Mouse (Mus musculus): Measurements from ENCODE around the gene Hspb9. TPM values are rescaled to one million over a fixed set of nuclear protein-coding genes. Genes with fewer than 3 reads are reported as not detected.
A peak's percentile ranks its signal among the peaks of the same experiment; 100 is the strongest.

The Hspb9 gene
- total RNA-seq (2021) = not detected
- long read RNA-seq, experiment 1 = 0 reads
- long read RNA-seq, experiment 2 = 0 reads

DNA sequence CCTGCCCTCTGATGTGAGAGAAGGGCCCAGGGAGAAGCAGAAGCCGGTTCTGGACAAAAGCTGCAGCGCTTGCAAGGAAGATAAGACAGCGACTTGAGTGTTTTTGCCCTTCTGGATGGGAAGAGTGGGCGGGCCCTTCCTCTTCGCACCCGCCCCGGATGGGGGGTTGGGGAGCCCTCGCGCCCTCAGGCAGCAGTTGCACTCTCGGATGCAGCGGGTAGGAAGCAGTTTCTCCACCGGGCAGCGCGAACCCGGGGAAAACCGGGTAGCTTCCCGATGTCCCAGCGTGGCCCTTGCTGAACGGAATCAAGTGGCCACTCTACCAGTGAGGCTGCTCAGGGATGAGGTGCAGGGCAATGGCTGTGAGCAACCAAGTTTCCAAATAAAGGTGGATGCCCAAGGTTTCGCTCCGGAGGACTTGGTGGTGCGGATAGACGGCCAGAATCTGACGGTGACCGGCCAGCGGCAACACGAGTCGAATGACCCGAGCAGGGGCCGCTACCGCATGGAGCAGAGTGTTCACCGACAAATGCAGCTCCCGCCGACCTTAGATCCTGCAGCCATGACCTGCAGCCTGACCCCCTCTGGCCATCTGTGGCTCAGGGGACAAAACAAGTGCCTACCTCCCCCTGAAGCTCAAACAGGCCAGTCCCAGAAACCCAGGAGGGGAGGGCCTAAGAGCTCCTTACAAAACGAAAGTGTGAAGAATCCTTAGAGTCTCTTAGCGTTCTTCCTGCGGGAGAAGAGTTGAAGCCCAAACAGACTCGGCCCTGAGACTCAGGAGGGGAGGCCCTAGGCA, at the start of gene Hspb9:
Gene Hspb9 (plus strand): TSS at position 116 of the 799 bp plus-strand sequence.
- 0 out of 2 replicates have a peak within 1 kb of the TSS, but pooled peaks have one; percentile 28 for H3K4me3 ChIP-seq
- TF ChIP-seq CTCF (IDR thresholded peaks at IDR 0.05) = no peak
- DNase-seq (ENCODE audit: extremely low spot score in 1 of 2, low spot score in 2 of 2) = peak; percentile 51 to 68
- intact Hi-C loops (cut with DNase I) = loop anchor here (1.0 kb wide), 2 partner anchors 47 to 245 kb away; no protein-coding TSS in a partner anchor
- peak within 1 kb of the TSS; percentile 90 for H3K27ac ChIP-seq

GRCm38 (mm10) chr11:100671049-100671448, 42.6 kb upstream of the Hspb9 start:
- intact Hi-C loops (cut with DNase I) = no loop called here
- no peak for TF ChIP-seq CTCF (IDR thresholded peaks at IDR 0.05)
- no peak overlapping the region for H3K27ac ChIP-seq

DNA sequence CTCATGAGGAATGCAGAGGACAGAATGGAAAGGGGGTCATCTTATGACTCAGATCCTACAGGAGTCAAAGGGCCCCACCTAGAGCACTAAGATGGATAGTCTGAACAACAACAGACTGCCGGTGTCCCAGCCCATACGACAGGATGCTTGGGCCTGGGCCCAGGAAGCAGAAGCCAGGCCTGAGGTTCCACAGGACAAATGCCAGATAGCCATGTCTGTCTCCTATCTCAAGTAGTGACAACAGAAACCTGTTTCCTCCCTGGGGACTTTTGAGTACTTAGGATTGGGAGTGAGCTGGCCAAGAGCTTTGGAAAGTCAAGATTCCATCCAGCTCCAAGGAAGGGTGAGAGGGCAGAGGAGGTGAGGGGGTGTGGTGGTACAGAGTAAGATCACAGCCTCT, 41.7 kb upstream of the Hspb9 start:
- no peak for DNase-seq (ENCODE audit: extremely low spot score in 1 of 2, low spot score in 2 of 2)
- intact Hi-C loops (cut with DNase I) = no loop called here
- Histone ChIP-seq H3K27ac (no peak overlapping the region), H3K4me3 (no peak overlapping the region)
- no peak for TF ChIP-seq CTCF (IDR thresholded peaks at IDR 0.05)

More at GRCm38 (mm10) chr11:100671049-100671448, 42.6 kb upstream of the Hspb9 start:
- no peak overlapping the region for H3K4me3 ChIP-seq
- DNase-seq (ENCODE audit: extremely low spot score in 1 of 2, low spot score in 2 of 2) = no peak

DNA sequence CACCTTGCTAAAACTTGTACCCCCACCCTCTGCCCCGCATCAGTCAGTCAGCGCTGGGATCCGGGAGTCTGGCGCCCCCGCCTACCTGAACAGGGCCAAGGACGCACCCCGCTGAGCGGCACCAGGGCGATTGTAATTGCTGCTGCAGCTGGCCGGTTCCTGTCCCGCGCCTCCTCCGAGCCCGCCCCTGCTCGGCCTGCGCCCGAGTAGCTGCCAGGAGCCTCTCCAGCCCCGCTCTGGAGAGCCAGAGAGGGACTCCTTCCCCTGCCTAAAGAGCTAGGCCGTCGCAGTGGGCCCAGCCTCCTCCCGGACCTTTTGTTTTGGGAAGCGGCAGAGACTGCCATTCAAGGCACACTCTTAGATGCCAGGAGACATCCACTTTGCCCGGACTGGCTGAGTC, 40.5 kb upstream of the Hspb9 start:
- no peak for TF ChIP-seq CTCF (IDR thresholded peaks at IDR 0.05)
- DNase-seq (ENCODE audit: extremely low spot score in 1 of 2, low spot score in 2 of 2) = peak in 1 of 2 experiments; percentile 22
- no peak overlapping the region for H3K4me3 ChIP-seq
- no peak overlapping the region for H3K27ac ChIP-seq
- intact Hi-C loops (cut with DNase I) = no loop called here

DNA sequence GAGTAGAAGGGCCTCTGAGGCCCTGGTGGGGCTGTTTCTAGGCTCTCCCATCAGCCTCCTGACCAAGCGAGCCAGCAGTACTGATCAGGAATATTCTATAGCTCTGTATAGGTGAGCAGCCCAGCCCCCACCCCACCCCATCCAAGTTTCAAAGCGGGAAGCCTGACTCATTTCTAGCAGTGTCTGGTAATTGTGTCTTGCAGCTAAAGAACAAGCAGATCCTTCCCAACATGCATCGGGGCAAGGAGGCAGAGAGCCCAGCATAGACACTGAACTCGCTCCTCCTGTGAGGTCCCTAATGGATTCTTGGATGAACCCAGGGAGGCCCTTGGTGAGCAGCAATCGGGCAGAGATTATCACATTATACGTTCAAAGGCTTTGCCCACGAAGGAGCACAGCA, 35.8 kb upstream of the Hspb9 start:
- no peak for TF ChIP-seq CTCF (IDR thresholded peaks at IDR 0.05)
- DNase-seq (ENCODE audit: extremely low spot score in 1 of 2, low spot score in 2 of 2) = no peak
- intact Hi-C loops (cut with DNase I) = no loop called here
- Histone ChIP-seq H3K27ac (no peak overlapping the region), H3K4me3 (no peak overlapping the region)

DNA sequence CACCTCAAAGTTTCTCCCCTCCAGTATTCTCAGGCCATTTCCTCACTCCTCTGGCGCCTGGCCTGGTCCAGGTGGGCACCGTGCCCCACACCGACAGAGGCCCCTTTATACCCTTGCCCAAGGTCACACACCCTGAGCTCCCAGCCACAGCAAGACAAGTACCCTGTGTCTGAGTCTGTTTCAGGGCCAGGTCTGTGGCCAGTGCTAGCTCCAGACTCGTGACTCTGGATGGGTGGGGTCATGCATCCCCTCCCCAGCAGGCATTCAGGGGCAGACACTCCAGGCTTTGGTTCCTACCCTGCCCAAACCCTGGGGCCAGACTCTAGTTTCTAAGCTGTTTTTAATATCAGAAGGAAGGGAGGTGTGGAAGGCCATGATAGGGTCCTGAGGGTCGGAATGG, 31.8 kb upstream of the Hspb9 start:
- TF ChIP-seq CTCF (IDR thresholded peaks at IDR 0.05) = no peak
- no peak overlapping the region for H3K4me3 ChIP-seq

GRCm38 (mm10) chr11:100682526-100682925, 31.1 kb upstream of the Hspb9 start:
- DNase-seq (ENCODE audit: extremely low spot score in 1 of 2, low spot score in 2 of 2) = no peak
- Histone ChIP-seq H3K27ac (no peak overlapping the region), H3K4me3 (no peak overlapping the region)
- TF ChIP-seq CTCF (IDR thresholded peaks at IDR 0.05) = no peak
- intact Hi-C loops (cut with DNase I) = no loop called here

More for the DNA sequence above, 31.8 kb upstream of the Hspb9 start:
- DNase-seq (ENCODE audit: extremely low spot score in 1 of 2, low spot score in 2 of 2) = no peak
- intact Hi-C loops (cut with DNase I) = no loop called here
- H3K27ac ChIP-seq = no peak overlapping the region

DNA sequence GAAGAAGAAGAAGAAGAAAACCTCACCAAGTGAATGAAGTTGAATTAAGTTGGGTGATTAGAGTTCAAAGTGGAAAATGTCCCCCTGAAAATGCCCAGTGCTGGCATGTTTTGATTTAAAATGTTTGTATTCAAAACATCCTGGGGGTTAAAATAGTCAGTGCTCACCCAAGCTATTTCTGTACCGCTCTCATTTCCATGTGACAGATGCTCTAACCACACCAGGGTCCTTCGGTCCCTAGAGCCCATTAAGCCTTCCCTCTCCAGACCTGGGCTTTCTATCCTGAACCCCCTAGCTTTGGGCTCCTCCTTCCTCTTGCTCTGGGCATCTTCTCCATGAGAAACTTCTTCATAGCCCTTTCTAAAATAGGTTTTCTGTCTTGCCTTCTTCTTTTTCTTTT, 29.6 kb upstream of the Hspb9 start:
- no peak for DNase-seq (ENCODE audit: extremely low spot score in 1 of 2, low spot score in 2 of 2)
- intact Hi-C loops (cut with DNase I) = no loop called here
- no peak for TF ChIP-seq CTCF (IDR thresholded peaks at IDR 0.05)

DNA sequence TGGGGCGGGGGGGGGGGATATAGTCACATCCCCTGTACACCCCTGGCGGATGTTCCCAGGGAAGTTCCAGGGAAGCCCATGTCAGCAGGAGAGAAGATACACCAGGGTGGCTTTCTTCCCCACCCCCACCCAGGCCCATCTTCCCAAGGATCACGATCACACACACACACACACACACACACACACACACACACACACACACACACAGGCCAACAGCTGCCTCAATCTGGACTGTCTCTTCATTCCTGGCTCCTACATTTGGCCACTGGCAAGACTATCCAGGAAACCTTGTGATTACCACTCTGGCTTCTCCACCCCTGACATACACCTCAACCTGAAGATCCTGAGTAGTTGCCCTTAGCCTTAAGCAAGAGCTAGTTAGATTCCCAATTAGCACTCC, 28.3 kb upstream of the Hspb9 start:
- no peak overlapping the region for H3K4me3 ChIP-seq
- no peak for TF ChIP-seq CTCF (IDR thresholded peaks at IDR 0.05)
- no peak overlapping the region for H3K27ac ChIP-seq
- DNase-seq (ENCODE audit: extremely low spot score in 1 of 2, low spot score in 2 of 2) = no peak
- intact Hi-C loops (cut with DNase I) = no loop called here

More for the DNA sequence above, 29.6 kb upstream of the Hspb9 start:
- H3K27ac ChIP-seq = no peak overlapping the region
- H3K4me3 ChIP-seq = no peak overlapping the region

DNA sequence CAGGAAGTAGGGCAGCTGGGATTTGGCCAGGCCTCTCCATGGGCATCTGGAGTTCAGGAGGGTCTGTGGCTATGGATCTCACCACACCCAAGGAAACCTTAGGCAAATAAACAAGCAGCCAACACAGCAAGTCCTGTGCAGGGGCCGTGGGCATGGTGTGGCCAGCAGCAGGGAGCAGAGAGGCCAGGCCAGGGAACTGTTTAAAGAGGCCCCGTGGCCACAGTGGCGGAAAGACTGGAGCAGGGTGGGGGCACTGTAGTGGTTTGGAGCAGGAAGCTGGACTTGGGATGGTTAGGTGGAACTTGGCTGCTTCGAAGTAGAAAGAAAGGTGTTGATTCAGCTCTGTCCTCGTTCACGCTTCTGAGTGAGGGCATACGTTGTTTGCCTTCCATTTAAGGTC, 26.4 kb upstream of the Hspb9 start:
- DNase-seq (ENCODE audit: extremely low spot score in 1 of 2, low spot score in 2 of 2) = no peak
- Histone ChIP-seq H3K27ac (no peak overlapping the region), H3K4me3 (no peak overlapping the region)
- intact Hi-C loops (cut with DNase I) = no loop called here
- no peak for TF ChIP-seq CTCF (IDR thresholded peaks at IDR 0.05)

- intact Hi-C loops (cut with DNase I) = no loop called here
- no peak overlapping the region for H3K27ac ChIP-seq
- no peak overlapping the region for H3K4me3 ChIP-seq
- no peak for DNase-seq (ENCODE audit: extremely low spot score in 1 of 2, low spot score in 2 of 2)
- no peak for TF ChIP-seq CTCF (IDR thresholded peaks at IDR 0.05)
These were observed 25.2 kb upstream of the Hspb9 start for GRCm38 (mm10) chr11:100688443-100688842.

GRCm38 (mm10) chr11:100690389-100690788, 23.3 kb upstream of the Hspb9 start:
- Histone ChIP-seq H3K4me3 (no peak overlapping the region), H3K27ac (no peak overlapping the region)
- intact Hi-C loops (cut with DNase I) = loop anchor here (5.0 kb wide), 1 partner anchor 48 kb away; no protein-coding TSS in a partner anchor
- TF ChIP-seq CTCF (IDR thresholded peaks at IDR 0.05) = peak; percentile 20
- DNase-seq (ENCODE audit: extremely low spot score in 1 of 2, low spot score in 2 of 2) = no peak
